Mouse (Mus musculus) induced T-regulatory cell, adult 2 months (primary cell): ENCODE results near the gene Prrt1.

Experiments
- DNase-seq: peaks from one replicate; pipeline ENCODE4 v3.0.0-alpha.2; 2012; ENCODE audit warnings: low read depth

The Prrt1 gene

GRCm38 (mm10) chr17:34672246-34672792 lies 43.0 kb downstream of the Prrt1 start:
- DNase-seq, result no peak

DNA sequence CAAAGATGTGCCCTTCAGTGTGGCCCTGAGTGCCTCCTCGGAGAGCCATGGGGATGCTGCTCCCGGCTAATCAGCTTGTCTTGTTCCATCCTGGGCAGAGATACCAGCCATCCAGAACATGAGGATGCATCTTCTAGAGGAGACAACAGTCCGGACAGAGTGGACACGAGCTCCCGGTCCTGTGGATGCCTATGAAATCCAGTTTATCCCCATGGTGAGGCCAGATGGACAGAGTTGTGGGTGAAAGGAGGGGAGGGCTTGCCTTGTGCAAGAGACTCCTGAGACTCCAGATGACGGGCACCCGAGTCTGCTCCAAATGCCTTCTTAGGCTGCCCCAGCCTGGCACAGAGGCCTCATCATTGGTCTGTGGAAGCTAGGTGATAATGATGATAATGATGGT lies 43.8 kb downstream of the Prrt1 start:
- DNase-seq, result no peak

DNA sequence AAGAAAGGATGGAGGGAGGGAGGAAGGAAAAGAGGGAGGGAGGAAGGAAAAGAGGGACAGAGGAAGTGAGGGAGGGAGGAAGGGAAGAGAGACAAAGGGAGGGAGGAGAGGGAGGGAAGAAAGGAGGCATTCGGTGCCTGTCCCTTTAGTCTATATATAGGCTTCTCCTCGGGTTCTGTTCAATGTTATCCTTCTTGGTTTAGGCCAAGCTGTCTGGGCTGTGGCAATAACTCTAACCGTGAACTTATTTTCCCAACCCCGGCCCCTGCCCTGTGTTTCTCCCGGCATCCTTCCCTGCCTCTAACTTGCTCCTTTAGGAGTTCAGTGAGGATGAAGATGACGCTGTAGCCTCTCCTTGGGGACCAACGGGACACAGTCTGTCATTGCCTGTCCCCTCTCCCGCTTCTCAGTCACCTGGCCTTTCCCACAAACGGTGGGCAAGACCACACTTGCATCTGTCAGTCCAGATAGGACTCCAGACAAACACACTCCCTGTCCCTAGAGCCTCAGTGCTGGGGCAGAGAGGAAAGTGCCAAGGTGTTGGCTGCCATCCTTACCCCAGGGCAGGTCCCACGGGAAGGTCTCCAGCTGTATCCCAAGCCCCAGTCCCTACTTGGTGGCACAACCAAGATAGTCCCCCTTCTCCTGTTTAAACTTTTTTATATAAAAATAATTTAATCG lies 45.3 kb downstream of the Prrt1 start:
- DNase-seq, result no peak

DNA sequence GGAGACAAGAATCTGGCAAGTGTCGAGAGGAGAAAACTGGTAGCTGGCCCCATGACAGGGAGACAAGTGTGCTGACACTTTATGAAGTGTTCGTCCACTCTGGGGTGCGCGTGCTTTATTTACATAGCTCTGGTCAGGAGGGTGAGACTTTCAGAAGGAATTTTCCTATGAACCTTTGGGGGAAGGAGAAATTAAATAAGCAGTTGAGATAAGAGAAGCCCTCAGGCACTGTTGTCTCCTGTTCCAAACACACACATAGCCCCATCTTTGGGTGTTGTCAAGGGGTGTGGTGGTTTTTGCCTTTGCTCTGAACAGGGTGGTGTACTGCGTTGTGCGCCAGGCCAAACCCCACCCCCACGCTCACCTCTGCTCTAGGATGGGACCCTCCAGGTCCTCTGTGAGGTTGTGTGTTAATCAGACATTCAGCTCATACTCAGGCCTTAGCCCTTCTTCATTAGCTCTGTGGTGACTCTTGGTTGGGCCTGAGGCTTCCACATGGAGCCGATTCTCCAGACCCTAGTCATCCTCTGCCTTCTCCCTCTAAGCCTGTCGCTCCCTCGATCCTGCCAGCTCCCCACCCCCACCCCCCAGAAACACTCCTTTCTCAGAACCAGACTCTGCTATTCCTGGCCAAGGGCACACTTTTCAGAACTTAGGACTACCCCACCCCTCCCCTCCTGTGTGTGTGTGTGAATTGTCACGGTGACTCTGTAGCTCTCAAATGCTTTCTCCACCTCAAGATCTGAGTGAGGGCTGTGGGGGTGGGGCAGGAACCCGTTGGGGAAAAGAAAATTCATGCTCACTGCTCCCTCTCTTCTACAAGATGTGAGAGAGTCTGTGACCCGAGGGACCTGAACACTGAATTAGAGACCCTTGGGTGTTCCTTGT lies 46.1 kb downstream of the Prrt1 start:
- DNase-seq, result no peak

DNA sequence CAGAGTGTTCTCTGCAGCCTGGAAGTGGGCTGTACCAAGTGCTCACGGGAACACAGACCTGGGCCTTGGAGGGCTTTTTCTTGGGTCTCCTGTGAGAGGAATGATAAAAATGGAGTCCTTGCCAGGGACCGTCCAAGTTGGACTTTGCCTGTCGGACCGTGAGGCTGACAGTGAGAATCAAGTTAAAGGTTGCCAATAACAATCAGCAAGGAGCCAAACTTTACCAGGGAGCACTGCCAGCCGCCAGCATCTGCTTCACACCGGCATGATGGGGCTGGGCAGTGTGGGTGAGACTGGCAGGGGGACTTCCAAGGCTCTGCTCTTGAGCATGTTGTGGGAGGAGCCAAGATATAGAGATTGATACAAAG lies 46.7 kb downstream of the Prrt1 start:
- DNase-seq, result no peak

GRCm38 (mm10) chr17:34676671-34677070 lies 47.3 kb downstream of the Prrt1 start:
- DNase-seq, result no peak

DNA sequence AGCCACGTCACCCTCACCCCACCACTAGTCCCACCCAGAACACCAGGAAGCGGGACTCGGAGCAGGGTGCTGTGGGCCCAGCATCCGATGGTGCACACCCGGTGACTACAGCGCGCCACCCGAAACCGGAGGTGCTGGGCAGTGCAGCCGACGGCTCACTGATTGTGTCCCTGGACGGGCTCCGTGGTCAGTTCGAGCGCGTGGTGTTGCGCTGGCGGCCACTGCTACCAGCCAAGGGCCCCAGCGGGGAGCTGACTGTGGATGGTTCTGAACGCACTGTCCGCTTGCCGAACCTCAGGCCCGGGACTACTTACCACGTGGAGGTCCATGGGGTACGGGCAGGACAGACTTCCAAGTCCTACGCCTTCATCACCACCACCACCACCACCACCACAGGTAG lies 50.9 kb downstream of the Prrt1 start:
- DNase-seq, result no peak

GRCm38 (mm10) chr17:34680621-34681020 lies 51.3 kb downstream of the Prrt1 start:
- DNase-seq, result no peak

DNA sequence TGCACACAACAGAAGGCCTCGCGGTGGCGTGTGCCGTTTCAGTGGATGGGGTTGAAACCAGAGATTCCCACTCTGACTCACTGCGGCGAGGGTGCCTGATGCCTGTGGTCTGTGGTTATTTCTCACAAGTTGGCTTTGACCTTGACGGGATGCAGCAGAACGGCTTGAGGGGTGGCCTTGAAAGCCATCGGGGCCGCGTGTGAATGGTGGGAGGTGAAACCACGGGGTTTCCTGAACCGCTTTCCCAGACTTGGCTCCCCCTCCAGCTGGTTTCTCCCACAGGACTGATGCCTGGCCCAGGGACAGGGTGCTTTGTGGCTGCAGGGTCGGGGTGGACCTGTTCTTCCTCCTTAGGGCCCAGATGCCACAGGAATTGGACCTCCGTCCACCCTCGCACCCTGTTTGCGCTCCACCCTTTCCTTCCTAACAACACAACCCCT lies 51.8 kb downstream of the Prrt1 start:
- peak; percentile 71 for DNase-seq

DNA sequence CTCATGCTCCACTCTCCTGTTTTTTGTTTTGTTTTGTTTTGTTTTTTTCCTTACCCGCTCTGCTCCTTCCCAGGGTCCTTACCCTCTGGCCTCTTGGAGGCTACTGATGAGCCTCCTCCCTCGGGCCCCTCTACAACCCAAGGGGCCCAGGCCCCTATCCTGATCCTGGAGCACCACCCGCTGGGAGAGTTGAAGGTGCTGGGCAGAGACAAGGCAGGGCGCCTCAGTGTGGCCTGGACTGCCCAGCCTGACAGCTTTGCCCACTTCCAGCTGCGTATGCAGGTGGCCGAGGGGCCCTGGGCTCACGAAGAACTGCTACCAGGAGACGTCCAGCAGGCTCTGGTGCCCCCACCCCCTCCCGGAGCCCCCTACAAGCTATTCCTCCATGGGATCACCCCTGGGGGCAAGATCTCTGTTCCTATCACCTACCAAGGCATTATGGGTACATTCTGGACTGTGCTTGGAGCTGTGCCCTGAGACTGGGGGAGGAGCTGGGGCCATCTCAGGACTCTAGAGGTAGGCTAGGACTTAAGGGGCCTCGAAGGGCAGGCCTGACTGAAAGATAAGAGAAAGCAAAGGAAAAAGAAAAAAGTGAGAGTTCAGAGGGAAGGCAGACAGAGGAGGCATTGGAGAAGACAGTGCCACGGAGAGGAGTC lies 52.7 kb downstream of the Prrt1 start:
- no peak for DNase-seq
